Mouse (Mus musculus): ENCODE results near the gene Cfap45. TPM values are rescaled to one million over a fixed set of nuclear protein-coding genes. Genes with fewer than 3 reads are reported as not detected.

Cfap45 gene
- total and polyA plus RNA-seq, 3 experiments = 0.40 TPM; not detected in 2

GRCm38 (mm10) chr1:172549717-172550116 lies 29.1 kb downstream of the Cfap45 start:
- H3K4me1 ChIP-seq (ENCODE audit: control insufficient read depth in 1 of 2, insufficient read depth in 2 of 2, low read length in 2 of 2) = peaks cover 0 to 11% of the 10 kb centered on the region in 2 experiments; a peak in 2 of 4 replicates
- peaks cover 0 to 1% of the 10 kb centered on the region in 2 experiments; a peak in 1 of 4 replicates for H3K27me3 ChIP-seq (ENCODE audit: control insufficient read depth in 1 of 2, insufficient read depth in 2 of 2, low read length in 2 of 2)
- peak; percentile 22 for DNase-seq (ENCODE audit: low read depth, low spot score)
- H3K9ac ChIP-seq (ENCODE audit: control insufficient read depth, low read depth, low read length, poor library complexity, severe bottlenecking) = peak overlapping the region; percentile 42
- no peak overlapping the region for H3K27ac ChIP-seq (ENCODE audit: control insufficient read depth, low read depth, low read length)
- H3K79me2 ChIP-seq (ENCODE audit: control insufficient read depth, insufficient read depth, low read length, poor library complexity) = no peaks in the 10 kb centered on the region; the same call in 1 of the 2 replicates
- H3K4me3 ChIP-seq (ENCODE audit: control insufficient read depth in 1 of 2, insufficient read depth in 1 of 2, low read depth in 2 of 2, low read length in 2 of 2) = peak overlapping the region; percentile 60 to 63
- no peaks in the 10 kb centered on the region for H3K9me3 ChIP-seq (replicated peaks; ENCODE audit: insufficient read depth, low read length)
- TF ChIP-seq KAT2A (conservative IDR thresholded peaks at IDR 0.05; ENCODE audit: low read depth, low read length) (no peak), NELFE (IDR thresholded peaks at IDR 0.05; ENCODE audit: low read depth, low read length) (no peak), ZKSCAN1 (IDR thresholded peaks at IDR 0.05; ENCODE audit: low read depth, low read length) (no peak), MAZ (IDR thresholded peaks at IDR 0.05; ENCODE audit: low read depth, low read length) (no peak), TAL1 (IDR thresholded peaks at IDR 0.05; ENCODE audit: low read length) (no peak), POLR2AphosphoS5 (IDR thresholded peaks at IDR 0.05; ENCODE audit: borderline replicate concordance, low read depth, low read length) (no peak), CHD1 (IDR thresholded peaks at IDR 0.05; ENCODE audit: low read depth, low read length) (no peak), JUND (IDR thresholded peaks at IDR 0.05; ENCODE audit: low read depth, low read length) (no peak), RCOR1 (IDR thresholded peaks at IDR 0.05; ENCODE audit: low read depth, low read length) (no peak), USF1 (IDR thresholded peaks at IDR 0.05; ENCODE audit: low read depth, low read length) (no peak), TBP (IDR thresholded peaks at IDR 0.05; ENCODE audit: low read depth, low read length) (no peak), ETS1 (IDR thresholded peaks at IDR 0.05; ENCODE audit: low read depth, low read length) (no peak)
- peaks cover 0 to 5% of the 10 kb centered on the region in 2 experiments; a peak in 2 of 4 replicates for H3K36me3 ChIP-seq (ENCODE audit: control insufficient read depth in 1 of 2, insufficient read depth in 2 of 2, low read length in 2 of 2)

DNA sequence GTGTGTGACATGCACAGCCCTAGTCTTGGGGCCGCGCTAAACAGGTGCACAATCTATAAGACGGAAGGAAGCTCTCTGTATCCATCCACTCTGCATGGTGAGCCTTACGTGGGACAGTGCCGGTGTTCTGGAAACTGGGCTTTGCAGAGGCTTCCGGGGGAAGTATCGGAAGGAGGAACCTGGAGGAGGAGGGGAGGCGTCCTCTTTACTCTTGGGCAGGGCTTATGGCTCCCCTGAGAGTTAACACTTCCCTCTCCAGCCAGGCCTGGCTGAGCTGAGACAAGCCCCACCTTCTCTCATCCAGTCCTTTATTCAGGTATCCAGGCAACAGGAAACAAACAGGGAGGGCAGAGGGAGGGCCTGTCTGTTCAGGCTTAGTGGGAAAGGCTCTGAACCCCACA lies 29.9 kb downstream of the Cfap45 start:
- TF ChIP-seq NELFE (IDR thresholded peaks at IDR 0.05; ENCODE audit: low read depth, low read length) (peak; percentile 43; the same call in 1 of the 2 replicates), MEF2A (IDR thresholded peaks at IDR 0.05; ENCODE audit: extremely low read depth, insufficient replicate concordance, low read depth, low read length, poor library complexity, severe bottlenecking) (no peak), POLR2A (IDR thresholded peaks at IDR 0.05; ENCODE audit: control insufficient read depth in 1 of 2, insufficient read depth in 1 of 2, low read depth in 1 of 2, low read length in 2 of 2, poor library complexity in 1 of 2) (peak in 1 of 2 experiments; percentile 60; a peak in 1 of 4 replicates), ELF1 (IDR thresholded peaks at IDR 0.05; ENCODE audit: low read depth, low read length) (peak; percentile 71), HCFC1 (IDR thresholded peaks at IDR 0.05; ENCODE audit: low read depth, low read length) (peak; percentile 52; the same call in 1 of the 2 replicates), TBP (IDR thresholded peaks at IDR 0.05; ENCODE audit: low read depth, low read length) (0 out of 2 replicates have a peak, but pooled peaks have one; percentile 8), TAL1 (IDR thresholded peaks at IDR 0.05; ENCODE audit: low read length) (no peak), MXI1 (IDR thresholded peaks at IDR 0.05; ENCODE audit: low read depth, low read length) (0 out of 2 replicates have a peak, but pooled peaks have one; percentile 3), POLR2AphosphoS5 (IDR thresholded peaks at IDR 0.05; ENCODE audit: borderline replicate concordance, low read depth, low read length) (no peak), ZKSCAN1 (IDR thresholded peaks at IDR 0.05; ENCODE audit: low read depth, low read length) (no peak)
- Histone ChIP-seq H3K27ac (ENCODE audit: control insufficient read depth, low read depth, low read length) (no peak overlapping the region), H3K4me1 (ENCODE audit: control insufficient read depth in 1 of 2, insufficient read depth in 2 of 2, low read length in 2 of 2) (peaks cover 0 to 11% of the 10 kb centered on the region in 2 experiments; a peak in 2 of 4 replicates), H3K36me3 (ENCODE audit: control insufficient read depth in 1 of 2, insufficient read depth in 2 of 2, low read length in 2 of 2) (peaks cover 0 to 5% of the 10 kb centered on the region in 2 experiments; a peak in 2 of 4 replicates), H3K9me3 (replicated peaks; ENCODE audit: insufficient read depth, low read length) (no peaks in the 10 kb centered on the region), H3K27me3 (ENCODE audit: control insufficient read depth in 1 of 2, insufficient read depth in 2 of 2, low read length in 2 of 2) (peaks cover 0 to 1% of the 10 kb centered on the region in 2 experiments; a peak in 1 of 4 replicates), H3K9ac (ENCODE audit: control insufficient read depth, low read depth, low read length, poor library complexity, severe bottlenecking) (peak overlapping the region; percentile 42), H3K4me3 (ENCODE audit: control insufficient read depth in 1 of 2, insufficient read depth in 1 of 2, low read depth in 2 of 2, low read length in 2 of 2) (peak overlapping the region; percentile 60 to 63), H3K79me2 (ENCODE audit: control insufficient read depth, insufficient read depth, low read length, poor library complexity) (no peaks in the 10 kb centered on the region; the same call in 1 of the 2 replicates)
- peak; percentile 85 for DNase-seq (ENCODE audit: low read depth, low spot score)
